9 mouse cellular contexts compared by ENCODE assay signal in genomic region chr11:87968356-87969122, GRCm38 (mm10). TPM values are rescaled to one million over a fixed set of nuclear protein-coding genes. Genes with fewer than 3 reads are reported as not detected.
DNase-seq lines count a peak whose midpoint lies in the region; ATAC-seq and TF ChIP-seq lines count a peak whose summit lies in the region.
"Had no signal": no experiment of that assay in that cellular context is flagged by ENCODE, and none has a peak within 500 bp of the region (broad histone marks: within the 10 kb centered on the region; RNA-seq: fewer than 3 reads in every experiment).

No protein-coding gene starts in this region.

- WGBS in forebrain, embryonic 12.5 days, result 23% methylated on average over 16 of the region's 20 CpGs
- 17% methylated on average over 20 of the region's 20 CpGs for WGBS in forebrain, embryonic 11.5 days
- WGBS in forebrain, embryonic 14.5 days, result 17% methylated on average over 17 of the region's 20 CpGs
- 14% methylated on average over 18 of the region's 20 CpGs for WGBS in lung, postnatal 0 days

- no peak for DNase-seq in forebrain, embryonic 11.5 days (ENCODE audit: low spot score)
- peak; percentile 63 for DNase-seq in 416B (ENCODE audit: low read depth)
- peak; percentile 14 for DNase-seq in forebrain, embryonic 14.5 days (ENCODE audit: low spot score)
- DNase-seq in lung, postnatal 0 days (ENCODE audit: low spot score), result no peak
- no peak for DNase-seq in frontal cortex, postnatal 10 days (ENCODE audit: low spot score in 2 of 2)
- DNase-seq in cerebellum, postnatal 4 days (ENCODE audit: low spot score in 2 of 2), result no peak
- DNase-seq in ovary, postnatal 14 days (ENCODE audit: low spot score), result no peak

- TF ChIP-seq CTCF in lung, postnatal 0 days (IDR thresholded peaks at IDR 0.05), result peak; percentile 34

- peaks cover 7% of the 10 kb centered on the region; the same call in 1 of the 2 replicates for H3K4me1 ChIP-seq in forebrain, embryonic 12.5 days
- H3K4me1 ChIP-seq in forebrain, embryonic 11.5 days (replicated peaks; ENCODE audit: control insufficient read depth, insufficient read depth, low read length), result 0 out of 2 replicates have a peak, but pooled peaks cover 3% of the 10 kb centered on the region
- H3K4me1 ChIP-seq in forebrain, embryonic 14.5 days (ENCODE audit: control insufficient read depth, insufficient read depth, low read length), result no peaks in the 10 kb centered on the region
- H3K4me1 ChIP-seq in lung, postnatal 0 days (ENCODE audit: insufficient read depth, low read depth, low read length), result no peaks in the 10 kb centered on the region

- no peak overlapping the region for H3K27ac ChIP-seq in forebrain, embryonic 12.5 days
- H3K27ac ChIP-seq in forebrain, embryonic 11.5 days (ENCODE audit: low read depth, low read length), result no peak overlapping the region
- H3K27ac ChIP-seq in forebrain, embryonic 14.5 days (ENCODE audit: low read depth, low read length), result no peak overlapping the region
- no peak overlapping the region for H3K27ac ChIP-seq in lung, postnatal 0 days (ENCODE audit: low read length)

- TF ChIP-seq EP300 in lung, postnatal 0 days (IDR thresholded peaks at IDR 0.05), result no peak

- H3K4me2 ChIP-seq in forebrain, embryonic 12.5 days, result peak overlapping the region; percentile 50
- no peak overlapping the region for H3K4me2 ChIP-seq in forebrain, embryonic 11.5 days (ENCODE audit: low read depth, low read length, severe bottlenecking)
- no peak overlapping the region for H3K4me2 ChIP-seq in forebrain, embryonic 14.5 days (ENCODE audit: low read length)
- 0 out of 2 replicates have a peak overlapping the region, but pooled peaks have one; percentile 45 for H3K4me2 ChIP-seq in lung, postnatal 0 days (replicated peaks; ENCODE audit: low read depth, low read length)

- no peaks in the 10 kb centered on the region for H3K36me3 ChIP-seq in forebrain, embryonic 12.5 days (replicated peaks)
- no peaks in the 10 kb centered on the region for H3K36me3 ChIP-seq in forebrain, embryonic 11.5 days (ENCODE audit: control insufficient read depth, insufficient read depth, low read length)
- no peaks in the 10 kb centered on the region for H3K36me3 ChIP-seq in forebrain, embryonic 14.5 days (ENCODE audit: control insufficient read depth, insufficient read depth, low read length)
- H3K36me3 ChIP-seq in lung, postnatal 0 days (ENCODE audit: insufficient read depth, low read length), result no peaks in the 10 kb centered on the region
- H3K36me3 ChIP-seq: G1E had no signal

- H3K9me3 ChIP-seq in forebrain, embryonic 12.5 days, result no peaks in the 10 kb centered on the region
- no peaks in the 10 kb centered on the region for H3K9me3 ChIP-seq in forebrain, embryonic 11.5 days (ENCODE audit: control insufficient read depth, low read length)
- no peaks in the 10 kb centered on the region for H3K9me3 ChIP-seq in forebrain, embryonic 14.5 days (replicated peaks; ENCODE audit: control insufficient read depth, low read length)
- no peaks in the 10 kb centered on the region for H3K9me3 ChIP-seq in lung, postnatal 0 days (ENCODE audit: low read length)
- H3K9me3 ChIP-seq: G1E had no signal

- no peak for ATAC-seq in forebrain, embryonic 12.5 days (ENCODE audit: low FRiP score)
- ATAC-seq in forebrain, embryonic 11.5 days (replicated peaks; ENCODE audit: low FRiP score), result no peak
- no peak for ATAC-seq in forebrain, embryonic 14.5 days
- no peak for ATAC-seq in lung, postnatal 0 days

- no peak overlapping the region for H3K9ac ChIP-seq in forebrain, embryonic 12.5 days
- H3K9ac ChIP-seq in forebrain, embryonic 11.5 days (ENCODE audit: low read length), result no peak overlapping the region
- H3K9ac ChIP-seq in forebrain, embryonic 14.5 days (ENCODE audit: low read length), result no peak overlapping the region
- H3K9ac ChIP-seq in lung, postnatal 0 days (replicated peaks; ENCODE audit: low read depth), result no peak overlapping the region

- H3K27me3 ChIP-seq in forebrain, embryonic 12.5 days, result no peaks in the 10 kb centered on the region
- no peaks in the 10 kb centered on the region for H3K27me3 ChIP-seq in forebrain, embryonic 11.5 days (ENCODE audit: control insufficient read depth, insufficient read depth, low read length)
- H3K27me3 ChIP-seq in forebrain, embryonic 14.5 days (replicated peaks; ENCODE audit: control insufficient read depth, insufficient read depth, low read length), result no peaks in the 10 kb centered on the region; the same call in 1 of the 2 replicates
- no peaks in the 10 kb centered on the region for H3K27me3 ChIP-seq in lung, postnatal 0 days (replicated peaks; ENCODE audit: insufficient read depth, low read length)

- H3K4me3 ChIP-seq in forebrain, embryonic 12.5 days (replicated peaks), result peak overlapping the region; percentile 24
- H3K4me3 ChIP-seq in forebrain, embryonic 11.5 days (ENCODE audit: low read depth, low read length), result no peak overlapping the region
- H3K4me3 ChIP-seq in forebrain, embryonic 14.5 days (ENCODE audit: low read depth, low read length), result no peak overlapping the region
- H3K4me3 ChIP-seq in lung, postnatal 0 days (ENCODE audit: low read depth, low read length), result no peak overlapping the region

RNA-seq across cellular contexts. Expression of gene Dynll2, which starts 18.8 kb away (rescaled TPM):
- 34.7 and 36.2 TPM in 2 replicates for polyA plus RNA-seq in forebrain, embryonic 12.5 days (2016; fragmentation: Nextera tagmentation; extraction: Ambion mirVana)
- 19.1 and 21.3 TPM in 2 replicates for polyA plus RNA-seq in forebrain, embryonic 11.5 days (2014; fragmentation: Nextera tagmentation; extraction: Ambion mirVana)
- polyA plus RNA-seq in forebrain, embryonic 14.5 days (2014; fragmentation: Nextera tagmentation; extraction: Ambion mirVana), result 21.8 and 22.5 TPM in 2 replicates
- polyA plus RNA-seq in lung, postnatal 0 days (2015; fragmentation: Nextera tagmentation; extraction: Ambion mirVana), result 12.3 and 14.5 TPM in 2 replicates

RNA-seq across cellular contexts. Expression of gene Olfr464, which starts 47.8 kb away (rescaled TPM):
- polyA plus RNA-seq in forebrain, embryonic 12.5 days (2016; fragmentation: Nextera tagmentation; extraction: Ambion mirVana), result not detected in 2 replicates
- not detected in 2 replicates for polyA plus RNA-seq in forebrain, embryonic 11.5 days (2014; fragmentation: Nextera tagmentation; extraction: Ambion mirVana)
- not detected in 2 replicates for polyA plus RNA-seq in forebrain, embryonic 14.5 days (2014; fragmentation: Nextera tagmentation; extraction: Ambion mirVana)
- not detected in 2 replicates for polyA plus RNA-seq in lung, postnatal 0 days (2015; fragmentation: Nextera tagmentation; extraction: Ambion mirVana)
- polyA plus RNA-seq: G1E had no signal

Comparison
In these comparisons a context has a peak if more than half of its experiments do, and no peak if none do; other contexts are left out.
1. H3K4me2 ChIP-seq: peak in forebrain, embryonic 12.5 days (single experiment) and lung, postnatal 0 days (single experiment); none in forebrain, embryonic 11.5 days (single experiment) and forebrain, embryonic 14.5 days (single experiment).
2. DNase-seq: peak in 416B (single experiment) and forebrain, embryonic 14.5 days (single experiment); none in forebrain, embryonic 11.5 days (single experiment), lung, postnatal 0 days (single experiment), frontal cortex, postnatal 10 days (0 of 2), cerebellum, postnatal 4 days (0 of 2) and ovary, postnatal 14 days (single experiment).